ENCODE assay signal across 7 mouse cellular contexts in the genomic region with DNA sequence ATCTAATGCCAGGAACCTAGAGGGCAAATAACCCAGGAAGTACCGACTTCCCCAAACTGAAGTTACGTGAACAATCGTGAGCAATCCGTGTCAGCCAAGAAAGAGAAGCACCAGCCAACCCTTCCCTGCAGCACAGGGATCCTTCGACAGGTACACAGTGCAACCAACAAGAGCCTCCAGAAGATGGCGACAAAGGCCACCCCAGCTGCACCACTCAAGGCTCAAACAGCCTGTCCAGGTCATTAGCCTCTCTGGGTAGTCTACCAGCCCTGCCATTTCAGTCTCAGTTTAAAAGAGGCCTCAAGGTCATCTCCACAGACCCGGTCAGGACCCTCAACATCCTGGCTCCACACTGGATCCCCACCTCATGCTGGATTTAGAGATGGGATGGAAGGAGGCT. TPM values are rescaled to one million over a fixed set of nuclear protein-coding genes. Genes with fewer than 3 reads are reported as not detected.
DNase-seq lines count a peak whose midpoint lies in the region; TF ChIP-seq lines count a peak whose summit lies in the region.

No protein-coding gene starts in this region.

- TF ChIP-seq CTCF in brain, embryonic 14.5 days (IDR thresholded peaks at IDR 0.05; ENCODE audit: borderline replicate concordance, extremely low read depth, insufficient read depth, insufficient read length), result peak; percentile 93
- peak; percentile 94 for TF ChIP-seq CTCF in layer of hippocampus, adult 2 months (conservative IDR thresholded peaks at IDR 0.05)

- intact Hi-C loops in heart, postnatal 36 days (cut with DNase I), result loop anchor here (1.0 to 5.0 kb wide), 3 partner anchors 40 to 910 kb away; no protein-coding TSS in a partner anchor

- peaks cover 45% of the 10 kb centered on the region for H3K4me1 ChIP-seq in forebrain, embryonic 10.5 days

- H3K9me3 ChIP-seq in forebrain, embryonic 10.5 days, result no peaks in the 10 kb centered on the region

- no peak overlapping the region; the same call in 1 of the 2 replicates for H3K27ac ChIP-seq in forebrain, embryonic 10.5 days
- no peak overlapping the region for H3K27ac ChIP-seq in layer of hippocampus, adult 2 months

- H3K4me3 ChIP-seq in forebrain, embryonic 10.5 days, result no peak overlapping the region
- H3K4me3 ChIP-seq in layer of hippocampus, adult 2 months, result no peak overlapping the region

- peak; percentile 54 for DNase-seq in MN1 (ENCODE audit: low spot score)
- peak; percentile 83 for DNase-seq in brain, embryonic 14.5 days (ENCODE audit: low read depth)
- DNase-seq in forebrain, embryonic 10.5 days (ENCODE audit: extremely low spot score, low spot score), result peak; percentile 66
- peak; percentile 62 to 70 for DNase-seq in heart, postnatal 36 days
- DNase-seq in layer of hippocampus, adult 2 months (ENCODE audit: low spot score in 2 of 2), result peak; percentile 29 to 72
- peak; percentile 64 for DNase-seq in lung, postnatal 25 days (ENCODE audit: low spot score)
- DNase-seq in right cerebral cortex, adult 2 months (ENCODE audit: low spot score in 2 of 2), result peak; percentile 70 to 74

- 34% methylated on average over 7 of the region's 7 CpGs for WGBS in forebrain, embryonic 10.5 days

- H3K27me3 ChIP-seq in forebrain, embryonic 10.5 days (ENCODE audit: poor library complexity, severe bottlenecking), result no peaks in the 10 kb centered on the region

- H3K36me3 ChIP-seq in forebrain, embryonic 10.5 days (replicated peaks), result peaks cover 6% of the 10 kb centered on the region

- no peak for TF ChIP-seq POLR2A in brain, embryonic 14.5 days (IDR thresholded peaks at IDR 0.05; ENCODE audit: borderline replicate concordance, extremely low read depth, insufficient read depth, insufficient read length, poor library complexity, severe bottlenecking)

RNA-seq across cellular contexts. Expression of a gene that starts 34.6 kb away (rescaled TPM):
- polyA plus RNA-seq in brain, embryonic 14.5 days (2012; rRNA removed), result 70.1 and 84.7 TPM in 2 replicates
- 57.5 and 59.0 TPM in 2 replicates for polyA plus RNA-seq in forebrain, embryonic 10.5 days (2016; fragmentation: Nextera tagmentation; extraction: Ambion mirVana)
- 100 to 1,000 TPM; 101 to 110 TPM for total RNA-seq in heart, postnatal 36 days (2021)
- total RNA-seq in layer of hippocampus, adult 2 months (2021), result 10 to 100 TPM; 75.9 to 79.1 TPM
